Mouse (Mus musculus) gastrocnemius, adult 2 months (tissue): ENCODE data around the gene Olfr670. TPM values are rescaled to one million over a fixed set of nuclear protein-coding genes. Genes with fewer than 3 reads are reported as not detected.
"Not testable (repeated sequence)": the region's sequence is repeated elsewhere in the genome, so short reads cannot be mapped to it uniquely, and the experiment has no call there.

Source experiments
- DNase-seq: peaks from one replicate; pipeline ENCODE4 v3.0.0; 2022
- H3K27ac ChIP-seq: fragments of 200-600 bp; 2 replicates; pipeline ENCODE4 v1.8.1; 2022; ENCODE audit warnings: mild to moderate bottlenecking
- H3K4me3 ChIP-seq: fragments of 200-600 bp; 2 replicates; pipeline ENCODE4 v1.8.1; 2022; ENCODE audit warnings: mild to moderate bottlenecking, moderate library complexity
- CTCF ChIP-seq: fragments of 200-600 bp; IDR thresholded peaks from 2 replicates; pipeline ENCODE4 v1.8.1; 2022; ENCODE audit warnings: antibody characterized with exemption, mild to moderate bottlenecking, moderate library complexity
- intact Hi-C: fragments of 180-260 bp; cut with DNase I; formaldehyde crosslinking; loops from one replicate; pipeline ENCODE4 v1.15.1; 2025
- long read RNA-seq, 2 experiments: library from polyadenylated mRNA; stranded (forward); transcript quantifications; one replicate each; pipeline ENCODE4 v2.0.0; 2021
- total RNA-seq, 2 experiments: library from RNA; stranded (reverse); gene quantifications; 2 replicates each; pipeline ENCODE4 v1.2.3; 2021

The Olfr670 gene
- not detected for total RNA-seq
- long read RNA-seq, experiment 1: 0 reads
- long read RNA-seq, experiment 2: 0 reads

DNA sequence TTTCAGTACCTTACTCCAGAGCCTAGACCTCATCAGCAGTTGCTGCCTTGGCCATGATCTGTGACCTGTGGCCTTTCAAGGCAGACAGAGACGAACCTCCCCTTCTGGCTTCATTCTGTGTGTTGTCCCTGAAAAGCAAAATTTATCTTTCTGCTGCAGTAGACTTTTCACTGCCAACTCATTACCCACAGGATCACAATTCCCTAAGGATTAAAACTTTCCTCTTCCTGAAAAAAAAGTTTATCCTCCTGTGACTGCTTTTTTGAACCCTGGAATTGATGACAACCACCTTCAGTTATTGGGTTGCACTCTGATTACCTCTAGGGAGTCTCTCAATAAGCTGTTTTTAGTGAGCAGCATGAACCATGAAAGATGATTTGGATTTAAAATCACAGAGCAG is at the start of gene Olfr670:
TSS of gene Olfr670 (minus strand) at position 101 of the 400 bp plus-strand sequence.
- no peak within 1 kb of the TSS for H3K27ac ChIP-seq
- H3K4me3 ChIP-seq: no peak within 1 kb of the TSS
- intact Hi-C loops: no loop called here
- DNase-seq: no peak
- TF ChIP-seq CTCF: no peak

- no peak within 1 kb of the TSS for H3K4me3 ChIP-seq
- no peak within 1 kb of the TSS for H3K27ac ChIP-seq
- intact Hi-C loops: no loop called here
- TF ChIP-seq CTCF: no peak
- DNase-seq: no peak
Observed at GRCm38 (mm10) chr7:105001929-105002328, 39.5 kb upstream of the Olfr670 start, which contains the start of gene Olfr672. TSS of gene Olfr672 (minus strand) at chr7:105002029.

GRCm38 (mm10) chr7:104979026-104979425 is 16.6 kb upstream of the Olfr670 start, which contains the start of gene Olfr671:
TSS of gene Olfr671 (minus strand) at chr7:104979126.
- DNase-seq: no peak
- TF ChIP-seq CTCF: no peak
- Histone ChIP-seq H3K27ac (no peak within 1 kb of the TSS), H3K4me3 (no peak within 1 kb of the TSS)
- intact Hi-C loops: no loop called here

GRCm38 (mm10) chr7:104972507-104972906 is 10.1 kb upstream of the Olfr670 start:
- H3K4me3 ChIP-seq, intact Hi-C loops, DNase-seq, H3K27ac ChIP-seq: not testable (repeated sequence)

GRCm38 (mm10) chr7:104950234-104950633 is 12.2 kb downstream of the Olfr670 start:
- H3K27ac ChIP-seq, DNase-seq, intact Hi-C loops, H3K4me3 ChIP-seq: not testable (repeated sequence)

- no peak within 1 kb of the TSS for H3K27ac ChIP-seq
- intact Hi-C loops: no loop called here
- H3K4me3 ChIP-seq: no peak within 1 kb of the TSS
- TF ChIP-seq CTCF: no peak
- DNase-seq: no peak
Observed at GRCm38 (mm10) chr7:104933940-104934339, 28.5 kb downstream of the Olfr670 start, which contains the start of gene Olfr669. TSS of gene Olfr669 (plus strand) at chr7:104934240.

GRCm38 (mm10) chr7:104927957-104928356 is 34.5 kb downstream of the Olfr670 start, which contains the start of gene Olfr668:
TSS of gene Olfr668 (minus strand) at chr7:104928057.
- no peak for TF ChIP-seq CTCF
- Histone ChIP-seq H3K4me3 (no peak within 1 kb of the TSS), H3K27ac (no peak within 1 kb of the TSS)
- intact Hi-C loops: no loop called here
- DNase-seq: no peak

- intact Hi-C loops: no loop called here
- no peak for DNase-seq
- no peak for TF ChIP-seq CTCF
- Histone ChIP-seq H3K4me3 (no peak within 1 kb of the TSS), H3K27ac (no peak within 1 kb of the TSS)
Observed at GRCm38 (mm10) chr7:104921382-104921781, 41.0 kb downstream of the Olfr670 start, which contains the start of gene Olfr667. TSS of gene Olfr667 (minus strand) at chr7:104921482.

Other genes with a start within 250 kb of the Olfr670 start
- not detected for gene Usp17le, start 185.2 kb downstream of the Olfr670 start, total RNA-seq
- not detected for gene Usp17lb, start 120.0 kb downstream of the Olfr670 start, total RNA-seq
- gene Usp17la, start 105.6 kb downstream of the Olfr670 start, total RNA-seq: not detected
- not detected for gene Olfr665, start 84.6 kb downstream of the Olfr670 start, total RNA-seq
- gene Olfr666, start 66.7 kb downstream of the Olfr670 start, total RNA-seq: not detected
- not detected for gene Olfr667, start 41.1 kb downstream of the Olfr670 start, total RNA-seq
- not detected for gene Olfr668, start 34.6 kb downstream of the Olfr670 start, total RNA-seq
- not detected for gene Olfr669, start 28.4 kb downstream of the Olfr670 start, total RNA-seq
- not detected for gene Olfr671, start 16.5 kb upstream of the Olfr670 start, total RNA-seq
- gene Olfr672, start 39.4 kb upstream of the Olfr670 start, total RNA-seq: not detected
- gene Olfr675, start 65.8 kb upstream of the Olfr670 start, total RNA-seq: not detected
- not detected for gene Olfr676, start 70.1 kb upstream of the Olfr670 start, total RNA-seq
- gene Olfr677, start 88.8 kb upstream of the Olfr670 start, total RNA-seq: not detected
- gene Olfr678, start 101.9 kb upstream of the Olfr670 start, total RNA-seq: not detected
- not detected for gene Olfr679, start 118.6 kb upstream of the Olfr670 start, total RNA-seq
- not detected for gene Olfr680-ps1, start 130.2 kb upstream of the Olfr670 start, total RNA-seq
- gene Olfr681, start 154.2 kb upstream of the Olfr670 start, total RNA-seq: not detected
- gene Olfr683, start 184.4 kb upstream of the Olfr670 start, total RNA-seq: not detected
- not detected for gene Olfr684, start 201.0 kb upstream of the Olfr670 start, total RNA-seq
- not detected for gene Olfr685, start 223.4 kb upstream of the Olfr670 start, total RNA-seq
- not detected for gene Olfr686, start 244.9 kb upstream of the Olfr670 start, total RNA-seq